Mouse (Mus musculus) heart, adult 2 months (tissue): ENCODE results near the gene Ppm1b.

Source experiments
- CTCF ChIP-seq: fragments of 200-600 bp; IDR thresholded peaks from 2 replicates; pipeline ENCODE4 v1.8.1; 2022; ENCODE audit warnings: antibody characterized with exemption, mild to moderate bottlenecking, moderate library complexity
- EP300 ChIP-seq: fragments of 200-500 bp; IDR thresholded peaks from 2 replicates; pipeline ENCODE4 v1.6.1; 2011; ENCODE audit warnings: low read depth, low read length, control low read depth; ENCODE audit not compliant: insufficient read depth

- TF ChIP-seq CTCF (no peak), EP300 (no peak)
These were observed 31.4 kb downstream of the Ppm1b start for GRCm38 (mm10) chr17:84987834-84988410.
